Mouse (Mus musculus): ENCODE results near the gene Eda. TPM values are rescaled to one million over a fixed set of nuclear protein-coding genes. Genes with fewer than 3 reads are reported as not detected.

Gene Eda
- total RNA-seq (2021), result 1 to 10 TPM; 7.8 to 8.5 TPM

GRCm38 (mm10) chrX:99975250-99975984 lies at the start of gene Eda:
Eda (plus strand) TSS chrX:99975606.
- intact Hi-C loops (cut with DNase I), result loop anchor here (10.0 kb wide), 1 partner anchor 151 kb away; the partner anchor contains the start of gene Tmem28

GRCm38 (mm10) chrX:99961002-99961401 lies 14.4 kb upstream of the Eda start:
- intact Hi-C loops (cut with DNase I), result no loop called here
- DNase-seq (ENCODE audit: extremely low spot score in 1 of 2, low spot score in 2 of 2), result no peak

More at GRCm38 (mm10) chrX:99975250-99975984, at the start of gene Eda:
- DNase-seq (ENCODE audit: extremely low spot score in 1 of 2, low spot score in 2 of 2), result peak; percentile 72 to 91

DNA sequence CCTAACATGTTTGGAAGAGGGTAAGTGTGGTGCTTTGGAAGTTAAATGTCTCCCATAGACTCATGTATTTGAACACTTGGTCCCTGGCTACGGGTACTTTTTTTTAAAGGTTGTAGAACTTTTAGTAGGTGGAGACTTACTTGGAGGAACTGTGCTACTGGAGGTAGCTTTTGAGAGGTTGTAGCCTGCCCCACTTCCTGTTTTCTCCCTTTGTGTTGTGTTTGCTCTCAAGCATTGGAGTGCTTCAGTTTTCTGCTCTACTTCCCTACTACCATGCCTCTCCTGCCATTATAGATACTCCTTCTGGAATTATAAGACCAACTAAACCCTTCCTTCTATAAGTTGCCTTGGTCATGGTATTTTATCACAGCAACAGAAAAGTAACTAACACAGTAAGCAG lies 5.3 kb upstream of the Eda start:
- no peak for DNase-seq (ENCODE audit: extremely low spot score in 1 of 2, low spot score in 2 of 2)
- intact Hi-C loops (cut with DNase I), result loop anchor here (10.0 kb wide), 1 partner anchor 145 kb away; the partner anchor contains the start of gene Tmem28

DNA sequence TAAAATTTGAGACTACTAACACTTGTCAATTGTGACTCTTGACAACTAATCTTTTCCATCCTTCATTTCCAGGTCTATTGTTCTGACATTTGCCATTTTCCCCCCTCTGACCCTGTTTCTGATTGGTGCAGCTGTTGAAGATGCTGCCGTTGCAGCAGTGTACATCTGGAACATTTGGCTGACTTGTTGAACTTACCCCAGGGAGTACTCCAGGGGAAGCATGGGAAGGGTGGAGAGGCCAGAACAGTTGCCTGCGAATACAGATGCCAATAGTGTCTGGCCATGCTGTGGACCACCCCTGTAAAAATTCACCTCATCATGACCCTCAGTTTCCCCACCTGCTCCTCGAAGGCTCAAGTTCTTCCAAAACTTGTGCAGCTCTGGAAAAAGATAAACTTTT lies 1.0 kb upstream of the Eda start:
- no peak for DNase-seq (ENCODE audit: extremely low spot score in 1 of 2, low spot score in 2 of 2)
- intact Hi-C loops (cut with DNase I), result loop anchor here (10.0 kb wide), 1 partner anchor 150 kb away; the partner anchor contains the start of gene Tmem28

GRCm38 (mm10) chrX:99974803-99975202 lies 603 bp upstream of the Eda start:
- DNase-seq (ENCODE audit: extremely low spot score in 1 of 2, low spot score in 2 of 2), result no peak
- intact Hi-C loops (cut with DNase I), result loop anchor here (10.0 kb wide), 1 partner anchor 150 kb away; the partner anchor contains the start of gene Tmem28

DNA sequence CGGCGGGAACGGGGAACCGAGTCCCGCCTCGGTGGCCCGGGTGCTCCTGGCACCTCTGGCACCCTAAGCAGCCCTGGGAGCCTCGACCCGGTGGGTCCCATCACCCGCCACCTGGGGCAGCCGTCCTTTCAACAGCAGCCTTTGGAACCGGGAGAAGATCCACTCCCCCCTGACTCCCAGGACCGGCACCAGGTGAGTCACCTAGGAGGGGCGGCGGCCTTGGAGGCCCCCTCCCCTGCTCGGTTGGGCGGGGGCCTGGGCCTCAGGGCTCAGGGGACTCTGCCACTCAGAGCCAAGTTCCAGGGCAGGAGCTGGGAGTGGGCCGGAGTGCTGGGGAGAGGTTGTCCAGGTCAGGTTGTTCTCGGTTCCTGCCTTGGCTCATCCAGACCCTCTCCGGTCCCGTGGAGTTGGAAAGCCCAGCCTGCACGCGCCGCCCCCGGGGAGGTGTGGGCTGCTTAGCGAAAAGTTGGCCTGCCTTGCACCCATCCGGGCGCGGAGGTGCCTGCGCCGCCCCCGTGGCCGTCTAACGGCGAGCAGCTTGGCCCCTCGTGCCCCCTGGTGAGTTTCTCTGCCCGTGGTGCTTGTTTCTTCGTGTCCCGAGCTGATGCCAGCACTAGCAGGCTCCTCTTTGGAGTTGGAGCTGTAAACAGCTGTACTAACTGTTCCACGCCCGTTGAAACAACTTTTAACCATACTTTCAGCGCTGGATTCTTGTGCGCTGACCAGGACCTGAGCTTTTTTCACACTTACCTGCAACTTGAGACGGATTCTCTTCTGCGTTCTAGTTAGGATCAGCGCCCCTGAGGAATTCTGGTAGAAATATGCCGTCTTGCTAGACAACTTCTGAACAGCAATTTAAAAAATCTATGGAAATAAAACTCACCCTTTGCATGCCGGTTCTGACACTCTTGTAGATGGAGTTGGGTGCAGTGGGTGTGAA lies 849 bp downstream of the Eda start:
- intact Hi-C loops (cut with DNase I), result loop anchor here (10.0 kb wide), 1 partner anchor 151 kb away; the partner anchor contains the start of gene Tmem28
- DNase-seq (ENCODE audit: extremely low spot score in 1 of 2, low spot score in 2 of 2), result peak in 1 of 2 experiments; percentile 31

DNA sequence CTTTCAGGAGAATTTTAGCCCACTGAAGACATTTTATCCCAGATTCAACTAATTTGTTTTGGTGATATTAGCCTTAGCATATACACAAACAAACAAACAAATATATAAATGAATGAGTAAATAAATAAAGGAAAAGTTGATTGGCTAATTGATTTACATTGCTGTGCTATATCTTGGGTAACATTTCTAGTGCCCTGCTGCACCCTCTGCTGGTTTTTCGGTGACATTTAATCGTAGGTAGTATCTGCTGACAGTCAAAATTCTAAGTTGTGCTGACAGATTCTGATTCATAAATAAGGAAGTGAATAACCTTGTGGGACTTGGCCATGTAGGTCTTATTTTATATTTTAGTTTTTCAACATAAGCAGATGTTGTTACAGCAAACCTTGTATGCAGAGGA lies 2.9 kb downstream of the Eda start:
- intact Hi-C loops (cut with DNase I), result loop anchor here (10.0 kb wide), 1 partner anchor 154 kb away; the partner anchor contains the start of gene Tmem28
- DNase-seq (ENCODE audit: extremely low spot score in 1 of 2, low spot score in 2 of 2), result no peak

GRCm38 (mm10) chrX:99993434-99993833 lies 18.0 kb downstream of the Eda start:
- DNase-seq (ENCODE audit: extremely low spot score in 1 of 2, low spot score in 2 of 2), result no peak
- intact Hi-C loops (cut with DNase I), result no loop called here

DNA sequence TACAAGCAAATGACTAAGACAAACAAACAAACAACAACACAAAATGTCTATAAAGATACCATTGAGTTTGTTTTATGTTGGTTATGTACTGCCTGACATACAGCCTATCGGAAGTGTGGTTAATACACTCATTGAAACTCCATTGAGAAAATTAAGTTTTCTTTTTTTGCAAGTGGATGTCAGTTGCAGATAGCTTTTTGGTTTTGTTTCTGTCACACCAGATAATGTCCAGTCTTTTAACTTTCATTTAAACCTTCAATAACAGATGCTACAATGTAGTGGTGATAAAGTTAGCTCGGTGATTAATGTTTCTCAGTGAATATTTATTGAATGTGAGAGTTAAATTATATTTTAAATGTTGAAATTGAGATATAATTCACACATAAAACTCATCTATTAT lies 23.9 kb downstream of the Eda start:
- intact Hi-C loops (cut with DNase I), result no loop called here
- DNase-seq (ENCODE audit: extremely low spot score in 1 of 2, low spot score in 2 of 2), result no peak

DNA sequence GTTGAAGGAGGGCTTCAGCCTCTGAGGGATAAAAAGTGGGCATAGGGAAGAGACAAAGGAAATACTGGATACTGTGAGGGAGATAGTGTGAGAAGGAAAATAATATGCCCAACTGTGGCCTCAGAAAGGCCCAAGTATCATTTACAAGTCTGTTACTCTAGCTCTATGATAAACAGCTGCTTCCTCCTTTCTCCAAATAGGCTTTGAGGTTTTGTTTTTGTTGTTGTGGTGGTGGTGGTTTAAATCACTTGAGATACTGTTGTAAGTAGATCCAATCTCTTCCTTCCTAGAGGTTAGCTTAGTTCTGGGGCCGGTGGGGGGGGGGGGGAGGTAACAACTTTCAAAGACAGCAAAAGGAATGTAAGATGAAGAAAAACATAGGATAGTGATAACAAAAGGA lies 143.0 kb downstream of the Eda start:
- no peak for DNase-seq (ENCODE audit: extremely low spot score in 1 of 2, low spot score in 2 of 2)
- intact Hi-C loops (cut with DNase I), result no loop called here

- no peak for DNase-seq (ENCODE audit: extremely low spot score in 1 of 2, low spot score in 2 of 2)
- intact Hi-C loops (cut with DNase I), result no loop called here
These were observed 219.9 kb downstream of the Eda start for GRCm38 (mm10) chrX:100195286-100195685.

GRCm38 (mm10) chrX:100313652-100314051 lies 338.2 kb downstream of the Eda start:
- intact Hi-C loops (cut with DNase I), result no loop called here
- DNase-seq (ENCODE audit: extremely low spot score in 1 of 2, low spot score in 2 of 2), result no peak

- DNase-seq (ENCODE audit: extremely low spot score in 1 of 2, low spot score in 2 of 2), result no peak
- intact Hi-C loops (cut with DNase I), result no loop called here
These were observed 338.9 kb downstream of the Eda start for GRCm38 (mm10) chrX:100314172-100314902.

DNA sequence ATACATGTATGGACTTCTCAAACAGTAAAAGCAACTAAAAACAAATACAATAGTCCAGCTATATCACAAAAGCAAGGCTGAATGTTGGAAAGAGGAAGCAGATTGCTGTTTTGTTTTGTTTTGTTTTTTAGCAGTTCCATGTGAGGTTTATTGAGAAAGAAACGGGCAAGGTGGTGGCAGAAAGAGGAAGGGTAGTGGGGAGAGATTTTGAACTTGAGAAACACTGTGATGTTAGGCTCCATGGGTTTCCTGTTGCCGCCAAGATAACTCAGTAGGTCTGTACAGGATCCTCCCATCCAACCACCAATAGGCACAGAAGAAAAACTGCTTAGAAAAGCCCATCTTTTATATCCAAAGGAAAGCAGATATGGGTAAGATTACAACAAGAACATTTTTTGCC lies 365.3 kb downstream of the Eda start:
- intact Hi-C loops (cut with DNase I), result no loop called here
- no peak for DNase-seq (ENCODE audit: extremely low spot score in 1 of 2, low spot score in 2 of 2)

- no peak for DNase-seq (ENCODE audit: extremely low spot score in 1 of 2, low spot score in 2 of 2)
- intact Hi-C loops (cut with DNase I), result no loop called here
These were observed 369.0 kb downstream of the Eda start for GRCm38 (mm10) chrX:100344433-100344832.

GRCm38 (mm10) chrX:100356974-100357373 lies 381.6 kb downstream of the Eda start:
- intact Hi-C loops (cut with DNase I), result no loop called here
- DNase-seq (ENCODE audit: extremely low spot score in 1 of 2, low spot score in 2 of 2), result no peak

- intact Hi-C loops (cut with DNase I), result loop anchor here (5.0 to 10.0 kb wide), 2 partner anchors 578 to 1255 kb away; partner anchors contain the start of gene Efnb1
- DNase-seq (ENCODE audit: extremely low spot score in 1 of 2, low spot score in 2 of 2), result no peak
These were observed 414.5 kb downstream of the Eda start for GRCm38 (mm10) chrX:100389887-100390286.

GRCm38 (mm10) chrX:100392304-100392703 lies 416.9 kb downstream of the Eda start:
- intact Hi-C loops (cut with DNase I), result loop anchor here (5.0 to 10.0 kb wide), 2 partner anchors 580 to 1258 kb away; partner anchors contain the start of gene Efnb1
- DNase-seq (ENCODE audit: extremely low spot score in 1 of 2, low spot score in 2 of 2), result peak; percentile 2 to 28
